Mouse (Mus musculus) spleen, adult 18-20 months (tissue): ENCODE results near the gene Fbxw2.
"Not testable (repeated sequence)": the region's sequence is repeated elsewhere in the genome, so short reads cannot be mapped to it uniquely, and the experiment has no call there.

Experiments
- DNase-seq, 2 experiments: peaks; one replicate each; pipeline ENCODE4 v3.0.0; 2022; ENCODE audit warnings: mixed read lengths in 2 of 2

Gene Fbxw2

GRCm38 (mm10) chr2:34825827-34826459, at the start of gene Fbxw2:
Fbxw2 (minus strand) TSS chr2:34826311.
- DNase-seq = peak; percentile 81 to 89

- no peak for DNase-seq
Measured at GRCm38 (mm10) chr2:34874816-34875345, 48.8 kb upstream of the Fbxw2 start, which contains the start of gene Psmd5. Psmd5 (minus strand) TSS chr2:34874968.

DNA sequence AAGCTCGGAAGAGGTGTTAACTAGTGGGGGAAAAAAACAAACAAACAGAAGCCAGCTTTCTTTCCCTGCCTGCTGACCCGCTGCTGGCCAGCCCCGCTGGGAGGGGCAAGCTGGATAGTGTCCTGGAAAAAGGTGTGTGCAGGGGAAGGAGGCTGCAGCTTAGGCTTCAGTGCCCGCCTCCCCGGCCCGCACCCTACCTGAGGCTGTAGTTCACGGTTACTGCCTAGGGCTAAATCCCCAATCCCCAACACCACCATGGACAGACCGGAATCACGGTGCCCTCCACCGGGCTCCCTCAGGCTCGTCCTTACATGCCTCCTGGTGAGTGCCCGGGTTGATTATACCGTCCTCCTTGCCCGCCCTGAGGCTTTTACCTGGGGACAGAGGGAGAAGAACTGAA, 48.2 kb upstream of the Fbxw2 start, which contains the start of gene Cutal:
Gene Cutal (plus strand): TSS at position 126 of the 400 bp plus-strand sequence.
- DNase-seq = no peak

DNA sequence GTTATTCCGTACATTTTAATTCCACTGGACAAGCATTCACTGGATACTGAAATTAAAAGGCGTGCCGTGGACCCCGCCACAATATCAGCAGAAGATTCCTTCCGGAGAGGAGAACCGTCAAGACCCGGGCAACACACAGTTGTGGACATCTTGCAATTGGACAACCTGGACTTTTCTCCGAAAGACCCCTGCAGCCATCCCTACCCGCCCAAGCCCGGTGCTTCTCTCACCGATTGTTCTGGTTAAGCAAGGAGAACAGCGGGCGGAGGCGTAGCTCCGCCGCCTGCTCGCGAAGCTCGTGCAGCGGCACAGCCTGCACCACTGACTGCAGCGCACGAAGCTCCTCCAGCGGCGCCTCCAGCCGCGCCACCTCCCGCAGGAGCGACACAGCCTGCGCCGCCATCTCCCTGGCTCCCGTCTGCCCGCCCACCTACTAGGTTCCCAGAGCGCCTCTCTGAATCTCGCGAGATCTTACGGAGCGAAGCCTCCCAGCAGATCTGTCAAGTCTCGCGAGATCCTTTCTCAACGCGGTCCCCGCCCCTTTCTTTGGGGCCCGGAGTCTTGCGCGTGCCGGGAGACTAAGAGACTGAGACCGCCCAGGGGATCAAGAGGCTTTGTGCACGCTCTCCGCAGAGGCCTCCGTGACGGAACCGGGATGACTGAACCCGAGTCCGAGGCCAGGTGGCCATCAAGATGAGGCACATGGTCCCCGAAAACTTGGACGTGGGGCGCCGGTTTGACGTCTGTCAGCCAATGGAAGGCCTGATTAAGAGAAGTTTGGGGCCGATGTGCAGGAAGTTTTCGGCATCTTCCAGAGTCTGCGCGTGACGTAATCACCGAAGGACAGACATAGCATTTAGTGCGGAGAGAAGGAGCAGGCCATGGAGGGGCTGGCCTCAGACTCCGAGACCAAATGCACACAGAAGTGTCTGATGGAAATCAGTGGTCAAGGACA, 44.7 kb upstream of the Fbxw2 start:
- DNase-seq = peak; percentile 88

DNA sequence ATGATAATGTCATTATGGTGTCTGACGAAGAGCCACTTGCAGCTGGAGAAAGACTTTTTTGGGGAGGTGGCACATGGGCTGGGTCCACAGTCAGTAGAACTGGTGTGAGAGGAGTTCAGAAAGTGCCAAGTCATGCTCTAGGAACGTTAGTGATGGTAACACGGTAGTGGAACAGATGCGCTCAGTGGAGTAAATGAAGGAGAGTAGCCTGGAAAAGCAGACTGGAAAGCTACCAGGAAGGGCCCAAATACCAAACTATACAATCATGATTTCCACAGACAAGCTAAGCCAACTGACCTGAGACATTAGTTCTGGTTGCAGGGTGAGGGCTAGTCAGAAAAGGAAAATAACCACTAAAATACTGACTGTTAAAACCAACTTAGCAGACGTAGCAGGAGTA, 43.6 kb upstream of the Fbxw2 start:
- no peak for DNase-seq

- no peak for DNase-seq
Measured at GRCm38 (mm10) chr2:34857728-34858127, 31.6 kb upstream of the Fbxw2 start.

DNA sequence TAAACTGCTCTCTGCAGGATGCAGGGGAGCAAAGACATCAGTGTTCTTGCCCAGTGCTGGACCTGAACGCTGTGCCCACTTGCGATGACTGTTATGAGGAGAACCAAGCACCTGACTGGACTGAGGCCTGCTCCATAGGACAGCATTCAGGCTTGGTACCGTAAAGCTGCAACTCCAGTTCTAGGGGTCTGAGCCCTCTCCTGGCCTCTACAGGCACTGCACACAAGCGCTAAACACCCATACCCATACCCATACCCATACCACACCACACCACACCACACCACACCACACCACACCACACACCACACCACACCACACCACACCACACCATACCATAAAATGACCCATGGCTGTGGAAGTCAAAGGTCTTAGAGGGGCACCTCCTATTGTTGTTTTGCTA, 29.2 kb upstream of the Fbxw2 start:
- DNase-seq = no peak

DNA sequence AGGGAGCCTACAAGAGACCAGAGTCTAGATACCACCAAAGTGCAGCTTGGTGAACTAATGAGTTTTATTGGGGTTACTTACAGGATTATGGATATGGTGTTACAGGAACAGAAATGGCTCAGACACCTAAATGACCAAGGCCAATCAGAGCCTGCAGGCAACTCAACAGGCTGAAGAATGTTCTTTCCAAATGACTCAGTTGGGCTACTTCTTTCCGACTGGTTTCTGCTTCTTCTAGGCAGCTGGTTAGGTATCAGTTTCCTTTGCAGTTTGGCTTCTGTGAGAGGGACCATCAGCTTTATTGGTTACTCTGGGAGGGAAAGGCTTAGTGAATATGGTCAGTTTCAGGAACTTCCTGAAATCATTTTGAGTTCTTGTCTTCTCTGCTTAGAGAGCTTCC, 21.6 kb upstream of the Fbxw2 start:
- DNase-seq = no peak

GRCm38 (mm10) chr2:34843211-34843939, 17.3 kb upstream of the Fbxw2 start:
- no peak for DNase-seq

GRCm38 (mm10) chr2:34841706-34842105, 15.6 kb upstream of the Fbxw2 start:
- DNase-seq = no peak

DNA sequence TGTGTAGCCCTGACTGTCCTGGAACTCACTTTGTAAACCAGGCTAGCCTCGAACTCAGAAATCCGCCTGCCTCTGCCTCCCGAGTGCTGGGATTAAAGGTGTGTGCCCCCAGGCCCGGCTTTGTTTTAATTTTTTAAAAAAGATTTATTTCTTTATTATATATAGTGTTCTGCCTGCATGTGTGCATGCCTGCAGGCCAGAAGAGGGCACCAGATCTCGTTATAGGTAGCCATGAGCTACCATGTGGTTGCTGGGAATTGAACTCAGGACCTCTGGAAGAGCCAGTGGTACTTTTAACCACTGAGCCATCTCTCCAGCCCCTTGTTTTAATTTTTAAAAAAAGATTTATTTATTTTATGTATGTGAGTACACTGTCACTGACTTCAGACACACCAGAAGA, 14.0 kb upstream of the Fbxw2 start:
- DNase-seq = not testable (repeated sequence)

GRCm38 (mm10) chr2:34835669-34836068, 9.6 kb upstream of the Fbxw2 start:
- no peak for DNase-seq

GRCm38 (mm10) chr2:34833624-34834023, 7.5 kb upstream of the Fbxw2 start:
- no peak for DNase-seq

DNA sequence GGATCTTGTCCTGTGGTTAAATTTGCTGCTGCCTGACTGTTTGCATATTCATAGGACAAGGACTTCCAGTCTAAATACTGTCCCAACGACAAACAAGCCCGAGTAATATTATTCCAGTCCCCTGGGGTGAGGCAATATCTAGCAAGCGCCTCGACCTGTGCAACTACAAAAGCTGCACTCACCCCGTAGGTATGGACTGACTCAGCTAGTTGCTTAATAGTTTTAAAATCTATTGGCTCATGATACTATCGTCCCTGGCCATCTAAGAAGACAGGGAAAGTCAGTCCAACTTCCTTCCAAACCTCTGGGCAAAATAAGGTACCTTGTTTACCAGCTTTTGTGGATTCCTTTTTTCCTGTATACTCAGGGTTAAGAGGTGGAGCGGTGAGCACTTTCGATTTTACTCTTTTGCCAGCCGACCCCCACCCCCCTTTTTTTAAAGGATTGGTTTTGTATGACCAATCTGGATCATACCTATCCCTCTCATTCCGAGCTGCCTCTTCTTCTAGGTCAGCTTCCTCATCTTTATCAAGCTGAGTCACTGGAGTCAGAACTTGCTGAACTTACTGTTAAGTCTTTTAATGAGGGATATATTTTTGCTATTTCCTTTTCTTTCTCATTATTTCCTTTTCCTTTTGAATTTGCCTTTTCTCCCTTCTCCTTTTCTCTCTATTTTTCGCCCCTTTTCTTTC, 6.8 kb upstream of the Fbxw2 start, which contains the start of gene Gm34653:
Gene Gm34653 (plus strand): TSS at position 242 of the 692 bp plus-strand sequence.
- not testable (repeated sequence) for DNase-seq

- DNase-seq = not testable (repeated sequence)
Measured at GRCm38 (mm10) chr2:34830066-34830465, 4.0 kb upstream of the Fbxw2 start.

DNA sequence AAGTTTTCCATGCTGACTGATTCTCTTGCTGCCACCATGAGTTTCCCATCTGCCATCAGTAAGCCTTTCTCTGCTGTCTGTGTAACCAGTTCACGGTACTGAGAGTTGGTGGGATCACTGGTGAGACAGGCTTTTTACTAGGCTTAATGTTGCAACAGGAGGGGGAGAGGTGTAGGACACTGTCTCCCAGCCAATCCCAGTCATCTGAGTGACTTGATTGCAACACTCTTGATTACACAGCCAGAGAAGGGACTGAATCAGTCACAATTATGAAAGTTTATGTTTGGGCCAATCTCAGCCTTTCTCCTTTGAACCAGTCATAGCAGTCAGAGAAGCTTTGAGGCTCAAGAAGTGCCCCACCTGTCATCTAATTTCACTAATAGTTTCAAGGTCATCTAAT, 1.9 kb upstream of the Fbxw2 start:
- no peak for DNase-seq

- no peak for DNase-seq
Measured at GRCm38 (mm10) chr2:34827591-34827990, 1.5 kb upstream of the Fbxw2 start.

DNA sequence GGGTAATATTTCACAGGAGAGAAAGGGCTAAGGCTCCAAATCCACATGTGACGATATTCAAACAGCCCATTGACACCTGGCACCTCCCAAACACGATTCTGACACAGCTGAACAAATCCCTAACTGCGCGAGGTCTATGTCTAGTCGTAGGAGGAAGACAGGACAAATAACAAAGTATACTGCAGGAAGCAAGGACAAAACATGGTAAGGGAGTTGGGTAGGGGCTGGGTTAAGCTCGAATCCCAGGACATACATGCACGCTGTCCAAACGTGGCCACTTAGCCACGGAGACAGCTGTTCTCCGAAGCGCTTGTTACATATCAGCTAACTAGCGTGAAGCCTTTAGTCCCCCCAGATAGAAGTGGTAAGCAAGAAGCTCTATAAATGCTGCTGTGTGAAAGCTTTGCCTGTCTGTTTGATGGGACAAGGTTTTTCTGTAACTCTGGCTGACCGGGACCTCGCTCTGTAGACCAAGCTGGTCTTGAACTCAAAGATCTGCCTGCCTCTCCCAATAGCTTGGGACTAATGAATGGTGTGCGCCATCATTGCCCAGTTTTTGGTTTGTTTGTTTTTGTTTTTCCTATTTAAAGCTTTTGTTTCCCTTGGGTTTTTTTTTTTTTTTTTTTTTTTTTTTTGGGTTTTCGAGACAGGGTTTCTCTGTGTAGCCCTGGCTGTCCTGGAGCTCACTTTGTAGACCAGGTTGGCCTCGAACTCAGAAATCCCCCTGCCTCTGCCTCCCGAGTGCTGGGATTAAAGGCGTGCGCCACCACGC, 535 bp upstream of the Fbxw2 start:
- peak in 1 of 2 experiments; percentile 9 for DNase-seq

DNA sequence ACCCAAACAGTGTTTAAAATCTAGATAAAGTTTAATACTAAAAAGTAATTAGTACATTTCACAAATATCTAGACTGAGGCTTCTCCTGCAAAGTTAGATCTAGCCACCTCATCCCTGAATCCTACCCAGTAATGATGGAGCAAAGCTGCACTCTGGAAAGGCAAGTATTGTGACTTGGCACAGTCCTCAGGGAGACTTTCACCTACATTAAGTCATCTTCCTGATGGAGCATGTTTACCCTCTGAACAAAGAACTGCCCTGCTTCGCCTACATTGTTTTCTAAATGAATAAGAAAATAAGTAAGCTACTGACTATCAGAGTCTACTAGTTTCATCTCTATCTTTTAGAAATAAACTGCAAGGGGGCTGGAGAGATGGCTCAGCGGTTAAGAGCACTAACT, 7.6 kb downstream of the Fbxw2 start:
- no peak for DNase-seq

DNA sequence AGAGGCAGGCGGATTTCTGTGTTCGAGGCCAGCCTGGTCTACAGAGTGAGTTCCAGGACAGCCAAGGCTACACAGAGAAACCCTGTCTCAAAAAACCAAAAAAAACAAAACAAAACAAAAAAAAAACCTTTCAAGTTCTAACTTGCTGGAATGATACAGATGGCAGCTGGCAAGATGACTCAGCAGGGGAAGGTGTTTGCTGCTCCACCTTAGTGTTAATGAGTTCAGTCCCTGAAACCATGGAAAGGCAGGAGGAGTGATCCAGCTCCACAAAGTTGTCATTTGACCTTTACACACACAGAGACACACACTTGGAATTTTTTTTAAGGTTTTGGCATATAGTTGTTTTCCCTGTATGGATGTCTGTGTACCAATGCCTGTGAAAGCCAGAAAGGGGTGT, 10.2 kb downstream of the Fbxw2 start:
- not testable (repeated sequence) for DNase-seq

GRCm38 (mm10) chr2:34812706-34813105, 13.4 kb downstream of the Fbxw2 start:
- no peak for DNase-seq
